Comparison of ENCODE assay signal across 10 mouse cellular contexts in the genomic region with DNA sequence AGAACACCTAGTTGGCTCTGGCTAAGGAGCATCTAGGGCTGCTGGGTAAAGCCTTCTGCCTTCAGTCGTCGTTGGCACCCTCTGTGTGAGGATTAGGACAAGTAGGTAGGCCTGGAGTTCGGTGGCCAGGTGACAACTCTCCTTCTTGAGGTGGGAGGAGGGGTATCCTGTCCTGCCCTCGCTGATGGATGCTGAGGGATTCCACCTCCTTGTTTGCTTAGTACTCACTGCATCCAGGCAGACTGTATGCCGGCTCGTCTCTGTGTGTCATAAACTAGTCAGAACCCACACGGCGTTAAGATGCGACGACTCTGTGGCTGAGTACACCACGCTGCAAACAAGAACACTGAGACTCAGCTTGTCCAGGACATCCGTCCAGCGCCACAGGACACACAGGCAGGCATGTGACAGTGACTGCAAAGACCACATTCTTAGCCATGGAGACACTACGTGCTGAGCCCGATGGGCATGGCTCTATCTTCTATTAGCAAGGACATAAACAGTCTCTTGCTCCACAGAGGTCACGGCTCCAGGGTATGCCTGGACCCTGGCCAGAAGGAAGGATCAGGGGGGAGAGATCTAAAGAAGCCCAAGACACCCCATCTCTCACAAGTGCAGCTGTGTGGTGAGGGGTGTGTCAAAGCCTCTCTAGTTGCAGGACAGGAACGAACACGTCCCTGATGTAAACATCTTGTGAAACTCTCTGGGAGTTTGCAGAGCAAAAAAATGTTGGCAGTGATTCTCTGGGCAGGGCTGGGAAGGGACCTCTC. TPM values are rescaled to one million over a fixed set of nuclear protein-coding genes. Genes with fewer than 3 reads are reported as not detected.
DNase-seq lines count a peak whose midpoint lies in the region; ATAC-seq lines count a peak whose summit lies in the region.
"Had no signal": no experiment of that assay in that cellular context is flagged by ENCODE, and none has a peak within 500 bp of the region (broad histone marks: within the 10 kb centered on the region; RNA-seq: fewer than 3 reads in every experiment).

No protein-coding gene starts in this region.

- no peak overlapping the region for H3K4me3 ChIP-seq in hindbrain, embryonic 10.5 days
- H3K4me3 ChIP-seq in hindbrain, embryonic 13.5 days = no peak overlapping the region
- H3K4me3 ChIP-seq in heart, embryonic 16.5 days (ENCODE audit: low read length) = no peak overlapping the region
- H3K4me3 ChIP-seq in forebrain, embryonic 14.5 days (ENCODE audit: low read depth, low read length) = no peak overlapping the region
- H3K4me3 ChIP-seq: forebrain, embryonic 10.5 days had no signal

- no peaks in the 10 kb centered on the region for H3K27me3 ChIP-seq in hindbrain, embryonic 10.5 days (ENCODE audit: insufficient read depth, poor library complexity, severe bottlenecking)
- no peaks in the 10 kb centered on the region for H3K27me3 ChIP-seq in hindbrain, embryonic 13.5 days
- no peaks in the 10 kb centered on the region for H3K27me3 ChIP-seq in heart, embryonic 16.5 days (ENCODE audit: control insufficient read depth, insufficient read depth, low read length)
- no peaks in the 10 kb centered on the region for H3K27me3 ChIP-seq in forebrain, embryonic 14.5 days (replicated peaks; ENCODE audit: control insufficient read depth, insufficient read depth, low read length)

- H3K4me2 ChIP-seq in hindbrain, embryonic 13.5 days = no peak overlapping the region
- peak overlapping the region; percentile 17; the same call in 1 of the 2 replicates for H3K4me2 ChIP-seq in heart, embryonic 16.5 days (ENCODE audit: low read depth, low read length)
- H3K4me2 ChIP-seq in forebrain, embryonic 14.5 days (ENCODE audit: low read length) = no peak overlapping the region

- peaks cover 31% of the 10 kb centered on the region for H3K4me1 ChIP-seq in hindbrain, embryonic 10.5 days (replicated peaks)
- peaks cover 11% of the 10 kb centered on the region for H3K4me1 ChIP-seq in hindbrain, embryonic 13.5 days (replicated peaks)
- H3K4me1 ChIP-seq in heart, embryonic 16.5 days (ENCODE audit: control insufficient read depth, insufficient read depth, low read length) = peaks cover 37% of the 10 kb centered on the region
- H3K4me1 ChIP-seq in forebrain, embryonic 14.5 days (ENCODE audit: control insufficient read depth, insufficient read depth, low read length) = no peaks in the 10 kb centered on the region

- H3K9ac ChIP-seq in hindbrain, embryonic 13.5 days = no peak overlapping the region
- H3K9ac ChIP-seq in heart, embryonic 16.5 days (ENCODE audit: low read length) = peak overlapping the region; percentile 15
- no peak overlapping the region for H3K9ac ChIP-seq in forebrain, embryonic 14.5 days (ENCODE audit: low read length)
- H3K9ac ChIP-seq: liver, embryonic 14.5 days had no signal

- peaks cover 38% of the 10 kb centered on the region for H3K36me3 ChIP-seq in hindbrain, embryonic 10.5 days
- H3K36me3 ChIP-seq in hindbrain, embryonic 13.5 days = peaks cover 36% of the 10 kb centered on the region
- H3K36me3 ChIP-seq in heart, embryonic 16.5 days (ENCODE audit: control insufficient read depth, insufficient read depth) = peaks cover 18% of the 10 kb centered on the region
- peaks cover 35% of the 10 kb centered on the region for H3K36me3 ChIP-seq in forebrain, embryonic 14.5 days (ENCODE audit: control insufficient read depth, insufficient read depth, low read length)

- no peak for DNase-seq in hindbrain, embryonic 10.5 days (ENCODE audit: low spot score)
- DNase-seq in NIH3T3 (ENCODE audit: low read depth) = peak; percentile 67
- DNase-seq in lung, postnatal 4 days = peak; percentile 80 to 89
- DNase-seq in embryo, embryonic 9.5 days (ENCODE audit: extremely low spot score) = no peak
- no peak for DNase-seq in forebrain, embryonic 14.5 days (ENCODE audit: low spot score)
- no peak for DNase-seq in layer of hippocampus, postnatal 14 days (ENCODE audit: low spot score in 2 of 2)

- no peaks in the 10 kb centered on the region for H3K9me3 ChIP-seq in hindbrain, embryonic 10.5 days
- H3K9me3 ChIP-seq in hindbrain, embryonic 13.5 days = no peaks in the 10 kb centered on the region
- no peaks in the 10 kb centered on the region for H3K9me3 ChIP-seq in heart, embryonic 16.5 days (replicated peaks; ENCODE audit: control insufficient read depth, low read length)
- no peaks in the 10 kb centered on the region for H3K9me3 ChIP-seq in forebrain, embryonic 14.5 days (replicated peaks; ENCODE audit: control insufficient read depth, low read length)
- H3K9me3 ChIP-seq: forebrain, embryonic 10.5 days had no signal

- WGBS in hindbrain, embryonic 10.5 days = 76% methylated on average over 18 of the region's 18 CpGs
- 73% methylated on average over 18 of the region's 18 CpGs for WGBS in hindbrain, embryonic 13.5 days
- WGBS in heart, embryonic 16.5 days = 47% methylated on average over 18 of the region's 18 CpGs
- WGBS in forebrain, embryonic 14.5 days = 78% methylated on average over 18 of the region's 18 CpGs

- H3K27ac ChIP-seq in hindbrain, embryonic 10.5 days = peak overlapping the region; percentile 35; the same call in 1 of the 2 replicates
- H3K27ac ChIP-seq in hindbrain, embryonic 13.5 days = no peak overlapping the region
- peak overlapping the region; percentile 77 for H3K27ac ChIP-seq in heart, embryonic 16.5 days (ENCODE audit: low read length)
- no peak overlapping the region for H3K27ac ChIP-seq in forebrain, embryonic 14.5 days (ENCODE audit: low read depth, low read length)
- H3K27ac ChIP-seq: liver, embryonic 14.5 days had no signal

- ATAC-seq in hindbrain, embryonic 13.5 days (ENCODE audit: low FRiP score) = no peak
- ATAC-seq in heart, embryonic 16.5 days (replicated peaks; ENCODE audit: extremely low read depth, insufficient read depth, low FRiP score) = peak; percentile 46
- no peak for ATAC-seq in forebrain, embryonic 14.5 days

RNA-seq across cellular contexts. Expression of gene Sik1, which starts 13.6 kb away (rescaled TPM):
- 14.0 and 14.3 TPM in 2 replicates for polyA plus RNA-seq in hindbrain, embryonic 10.5 days (2016; fragmentation: Nextera tagmentation; extraction: Ambion mirVana)
- polyA plus RNA-seq in hindbrain, embryonic 13.5 days (2015; fragmentation: Nextera tagmentation; extraction: Ambion mirVana) = 20.1 and 23.4 TPM in 2 replicates
- 13.0 and 18.6 TPM in 2 replicates for polyA plus RNA-seq in heart, embryonic 16.5 days (2015; fragmentation: Nextera tagmentation; extraction: Ambion mirVana)
- 12.2 and 14.7 TPM in 2 replicates for polyA plus RNA-seq in forebrain, embryonic 14.5 days (2014; fragmentation: Nextera tagmentation; extraction: Ambion mirVana)
- 10 to 100 TPM; 16.1 to 16.7 TPM for total RNA-seq in layer of hippocampus, postnatal 14 days (2021)

Comparison
In these comparisons a context has a peak if more than half of its experiments do, and no peak if none do; other contexts are left out.
1. H3K27ac ChIP-seq: peak in hindbrain, embryonic 10.5 days (single experiment) and heart, embryonic 16.5 days (single experiment); none in hindbrain, embryonic 13.5 days (single experiment) and forebrain, embryonic 14.5 days (single experiment).
2. DNase-seq: peak in NIH3T3 (single experiment) and lung, postnatal 4 days (2 of 2); none in hindbrain, embryonic 10.5 days (single experiment), embryo, embryonic 9.5 days (single experiment), forebrain, embryonic 14.5 days (single experiment) and layer of hippocampus, postnatal 14 days (0 of 2).